Mouse (Mus musculus) monocyte, adult 59 days (primary cell): ENCODE measurements around the gene Olfr801. TPM values are rescaled to one million over a fixed set of nuclear protein-coding genes. Genes with fewer than 3 reads are reported as not detected.

Source experiments
- total RNA-seq, 2 experiments: library from RNA; stranded (reverse); gene quantifications; one replicate each; pipeline ENCODE4 v1.2.4; 2023

Olfr801 gene
- total RNA-seq, result not detected

GRCm38 (mm10) chr10:129673765-129674164 is at the start of gene Olfr801:
Olfr801 (minus strand) TSS chr10:129673865.

GRCm38 (mm10) chr10:129702910-129703309 is 29.2 kb upstream of the Olfr801 start, which contains the start of gene Olfr804:
Olfr804 (plus strand) TSS chr10:129703210.

DNA sequence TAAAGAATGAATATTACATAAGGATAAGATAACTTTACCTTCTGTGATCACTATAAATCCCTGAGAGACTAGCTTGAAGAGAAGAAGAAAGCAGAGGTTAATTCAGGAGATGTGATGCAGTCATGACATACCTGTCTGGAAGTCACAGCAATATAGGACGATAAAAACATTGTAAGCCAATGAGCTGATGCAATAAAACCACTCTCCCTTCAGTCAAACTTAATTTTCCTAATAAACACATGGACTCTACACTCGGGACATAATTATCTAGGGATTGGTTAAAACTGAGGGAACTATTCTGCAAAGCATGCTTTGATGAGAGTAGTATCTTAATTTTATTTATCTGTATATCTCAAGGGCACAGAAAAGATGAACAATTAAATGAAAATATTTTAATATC is 20.5 kb upstream of the Olfr801 start, which contains the start of gene Olfr803:
Gene Olfr803, minus strand, starts transcription at position 101 of the 400 bp plus-strand sequence.

GRCm38 (mm10) chr10:129688069-129688468 is 14.4 kb upstream of the Olfr801 start, which contains the start of gene Olfr802:
Olfr802 (minus strand) TSS chr10:129688169.

GRCm38 (mm10) chr10:129657394-129657793 is 16.3 kb downstream of the Olfr801 start, which contains the start of gene Olfr800:
Olfr800 (plus strand) TSS chr10:129657694.

GRCm38 (mm10) chr10:129637184-129637583 is 36.5 kb downstream of the Olfr801 start, which contains the start of gene Olfr799:
Olfr799 (plus strand) TSS chr10:129637484.

DNA sequence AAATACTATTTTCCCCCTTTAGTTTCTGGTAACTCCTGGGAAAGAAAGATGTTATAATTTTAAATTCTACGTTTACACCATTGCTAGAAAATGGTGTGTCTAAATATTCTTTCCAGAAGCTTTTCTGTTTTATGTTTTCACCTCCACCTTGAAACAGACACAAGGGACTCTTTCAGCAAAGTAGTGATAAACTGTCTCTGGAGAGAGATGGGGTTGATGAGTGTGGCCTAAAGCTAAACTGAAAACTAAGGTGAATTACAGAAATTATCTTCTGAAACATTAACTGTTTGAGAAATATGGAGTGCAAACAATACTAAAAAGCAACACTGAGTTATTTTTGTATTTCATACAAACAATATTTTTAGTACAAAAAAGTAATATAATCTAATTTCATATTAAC is 45.8 kb downstream of the Olfr801 start, which contains the start of gene Olfr798:
Gene Olfr798, minus strand, starts transcription at position 101 of the 400 bp plus-strand sequence.

Other genes starting within 250 kb of the Olfr801 start
- not detected for gene Olfr786, start 246.6 kb downstream of the Olfr801 start, total RNA-seq
- not detected for gene Olfr787, start 212.0 kb downstream of the Olfr801 start, total RNA-seq
- not detected for gene Olfr788, start 202.9 kb downstream of the Olfr801 start, total RNA-seq
- not detected for gene Olfr789, start 189.1 kb downstream of the Olfr801 start, total RNA-seq
- gene Olfr790, start 175.4 kb downstream of the Olfr801 start, total RNA-seq, result not detected
- not detected for gene Olfr791, start 152.1 kb downstream of the Olfr801 start, total RNA-seq
- not detected for gene Olfr792, start 134.7 kb downstream of the Olfr801 start, total RNA-seq
- not detected for gene Olfr794, start 106.2 kb downstream of the Olfr801 start, total RNA-seq
- gene Olfr796, start 61.3 kb downstream of the Olfr801 start, total RNA-seq, result not detected
- gene Olfr798, start 45.9 kb downstream of the Olfr801 start, total RNA-seq, result not detected
- gene Olfr799, start 36.4 kb downstream of the Olfr801 start, total RNA-seq, result not detected
- not detected for gene Olfr800, start 16.2 kb downstream of the Olfr801 start, total RNA-seq
- not detected for gene Olfr802, start 14.3 kb upstream of the Olfr801 start, total RNA-seq
- gene Olfr803, start 20.4 kb upstream of the Olfr801 start, total RNA-seq, result not detected
- not detected for gene Olfr804, start 29.3 kb upstream of the Olfr801 start, total RNA-seq
- not detected for gene Olfr805, start 55.5 kb upstream of the Olfr801 start, total RNA-seq
- gene Olfr806, start 68.1 kb upstream of the Olfr801 start, total RNA-seq, result not detected
- gene Olfr807, start 83.9 kb upstream of the Olfr801 start, total RNA-seq, result not detected
- gene Olfr808, start 91.6 kb upstream of the Olfr801 start, total RNA-seq, result not detected
- gene Olfr809, start 100.8 kb upstream of the Olfr801 start, total RNA-seq, result not detected
- not detected for gene Olfr810, start 121.1 kb upstream of the Olfr801 start, total RNA-seq
- not detected for gene Olfr811, start 130.5 kb upstream of the Olfr801 start, total RNA-seq
- not detected for gene Olfr812, start 172.2 kb upstream of the Olfr801 start, total RNA-seq
- not detected for gene Olfr813, start 181.5 kb upstream of the Olfr801 start, total RNA-seq
- gene Olfr814, start 206.0 kb upstream of the Olfr801 start, total RNA-seq, result not detected
- not detected for gene Olfr815, start 232.0 kb upstream of the Olfr801 start, total RNA-seq
- not detected for gene Olfr816, start 241.7 kb upstream of the Olfr801 start, total RNA-seq